Mouse (Mus musculus): ENCODE data around the gene Scn4a.

- TF ChIP-seq POLR2A (IDR thresholded peaks at IDR 0.05; ENCODE audit: insufficient read depth, low read depth, low read length) (no peak), CTCF (IDR thresholded peaks at IDR 0.05; ENCODE audit: insufficient read depth, low read depth, low read length) (no peak)
These were observed 3.3 kb downstream of the Scn4a start for GRCm38 (mm10) chr11:106349772-106350171.

Data from olfactory bulb, adult 2 months (tissue).